Mouse (Mus musculus): Measurements from ENCODE around the gene Cdc34. TPM values are rescaled to one million over a fixed set of nuclear protein-coding genes. Genes with fewer than 3 reads are reported as not detected.

Cdc34 gene
- total RNA-seq (2021) (100 to 1,000 TPM in 1 of 2 experiments, 10 to 100 TPM in 1; 87.7 to 122 TPM), polyA plus RNA-seq (2012; rRNA removed) (174 and 205 TPM in 2 replicates)
- long read RNA-seq, transcript Cdc34-201 (5 exons, 1,266 nt) = major isoform, 28 of 51 reads
- long read RNA-seq, transcript Cdc34-205 (5 exons, 979 nt) = minor isoform, 5 of 51 reads
- long read RNA-seq, partial matches to known transcripts = 11 of 51 reads
- long read RNA-seq, other reads (novel, unspliced or antisense) = 6 of 51 reads

DNA sequence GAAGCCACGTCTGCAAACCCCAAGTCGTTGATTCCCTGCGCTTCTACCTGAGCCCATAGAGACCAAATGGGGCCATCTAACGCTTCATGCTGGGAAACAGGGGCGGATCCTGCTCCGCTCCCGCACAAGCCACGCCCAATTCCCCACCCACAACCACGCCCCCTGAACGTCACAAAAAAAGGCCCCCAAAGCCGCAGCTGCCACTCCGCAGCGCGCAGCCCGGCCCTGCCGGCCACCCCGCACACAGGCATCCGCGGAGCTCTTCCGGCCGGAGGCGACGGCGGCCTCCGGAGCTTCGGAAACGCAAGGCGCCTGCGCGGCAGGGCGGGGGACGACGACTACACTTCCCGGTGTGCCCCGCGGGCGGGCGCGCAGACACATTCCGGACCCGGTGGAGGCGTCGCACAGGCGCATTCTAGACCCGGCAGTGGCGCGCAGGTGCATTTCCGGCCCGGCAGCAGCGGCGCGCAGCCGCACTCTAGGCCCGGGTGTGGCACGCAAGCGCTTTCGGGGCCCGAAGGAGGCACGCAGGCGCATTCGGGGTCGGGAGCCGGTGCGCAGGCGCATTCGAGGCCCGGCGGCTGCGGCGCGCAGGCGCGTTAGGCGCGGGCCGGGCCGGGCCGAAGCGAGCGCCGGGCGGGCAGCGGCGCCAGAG lies at the start of gene Cdc34:
Cdc34 (plus strand) TSS at position 605 of the 655 bp plus-strand sequence.
- peak; percentile 100 for DNase-seq

DNA sequence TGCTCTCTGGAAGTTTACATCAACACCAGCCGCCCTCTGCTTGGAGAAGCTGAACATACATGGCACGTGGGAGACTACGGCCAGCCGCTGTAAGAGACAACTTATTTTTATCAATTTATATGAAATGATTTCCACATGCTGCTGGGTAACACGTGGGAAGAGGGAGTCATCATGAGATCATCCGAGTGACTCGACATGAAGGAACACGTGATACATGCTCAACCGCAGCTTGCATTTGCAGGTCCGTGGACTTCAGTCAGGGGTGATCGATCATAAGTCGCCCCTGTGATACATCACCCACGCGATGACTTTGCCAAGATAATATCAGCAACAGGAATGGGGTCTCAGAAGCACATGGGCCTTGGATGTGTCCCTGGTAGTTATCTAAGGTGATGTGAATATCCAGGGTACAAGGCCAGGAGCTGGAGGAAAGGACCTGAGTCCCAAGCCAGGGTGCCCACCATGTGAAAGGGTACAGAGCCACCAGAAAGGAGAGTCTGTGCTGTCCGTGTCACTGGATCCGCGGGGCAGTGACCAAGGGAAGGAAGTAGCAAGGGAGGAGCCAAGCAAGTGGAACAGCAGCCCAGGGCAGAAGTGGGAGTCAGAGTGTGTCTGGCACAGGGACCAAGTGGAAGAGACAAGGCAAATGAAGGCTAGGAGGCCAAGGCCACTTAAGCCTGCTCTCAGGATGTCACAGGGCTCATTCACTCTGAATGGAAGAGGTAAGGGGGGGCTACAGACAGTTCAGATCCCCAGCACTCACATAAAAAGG lies 48.8 kb upstream of the Cdc34 start:
- DNase-seq = peak; percentile 66

DNA sequence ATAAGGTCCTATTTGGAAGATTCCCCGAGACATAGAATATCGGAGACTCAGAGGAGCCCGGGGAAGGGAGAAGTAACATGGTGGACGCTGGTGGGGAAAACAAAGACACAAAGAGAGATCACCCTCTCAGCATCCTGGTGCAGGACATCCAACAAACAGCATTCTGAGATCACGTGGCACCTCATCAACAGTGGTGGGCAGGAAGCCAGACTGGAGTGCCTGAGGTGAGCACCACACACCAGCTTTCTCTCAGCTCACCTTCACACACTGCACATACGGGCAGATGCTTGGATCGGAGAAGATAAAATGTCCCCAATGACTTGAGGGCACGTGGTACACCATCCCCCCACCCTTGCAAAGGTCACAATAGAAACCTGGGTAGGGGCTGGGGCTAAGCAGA lies 45.7 kb upstream of the Cdc34 start:
- no peak for DNase-seq

DNA sequence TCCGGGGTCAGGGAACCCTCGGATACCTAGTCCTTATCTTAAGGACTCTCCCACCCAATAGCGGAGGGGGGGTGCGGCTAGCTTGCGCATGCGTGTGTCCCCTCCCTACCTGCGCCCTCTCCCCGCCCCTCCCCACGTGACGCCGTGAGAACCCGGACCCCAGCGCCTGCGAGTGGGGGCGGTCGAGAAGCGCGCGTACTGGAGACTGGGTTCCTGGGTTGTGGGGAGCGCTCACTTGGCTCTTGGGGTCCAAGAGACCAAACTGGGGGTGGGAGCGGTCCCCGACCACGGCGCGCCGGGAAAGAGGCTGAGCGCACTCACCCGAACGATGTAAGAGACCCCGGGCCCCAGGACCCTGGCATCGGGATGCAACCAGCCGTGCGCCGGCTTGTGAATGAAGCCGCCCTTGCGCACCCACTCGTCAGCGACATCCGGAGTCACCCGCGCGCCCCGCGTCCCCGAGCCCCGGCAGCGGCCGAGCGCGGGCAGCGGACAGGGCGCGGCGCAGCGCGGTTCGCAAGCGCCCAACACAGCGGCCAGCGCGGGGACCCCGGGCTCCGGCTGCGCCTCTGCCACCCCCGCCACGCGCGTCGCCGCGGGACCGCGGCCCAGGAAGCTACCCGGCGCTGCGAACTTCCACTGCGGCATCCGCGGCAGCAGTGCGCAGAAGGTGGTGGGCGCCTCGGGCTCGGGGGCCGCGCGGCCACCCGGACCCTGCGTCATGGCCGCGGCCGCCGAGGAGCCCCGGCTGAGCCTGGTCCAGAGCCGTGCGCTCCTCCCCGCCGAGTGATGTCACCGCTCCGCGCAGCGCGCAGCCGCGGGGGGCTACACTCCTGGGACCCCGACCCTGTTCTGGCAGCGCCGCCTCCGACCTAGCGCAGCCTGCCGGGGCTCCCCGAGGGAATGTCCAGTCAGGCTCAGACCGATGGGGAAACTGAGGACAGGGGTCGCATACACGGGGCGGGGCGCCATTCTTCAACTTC lies 44.6 kb upstream of the Cdc34 start, which contains the start of gene Shc2:
Shc2 (minus strand) TSS at position 791 of the 983 bp plus-strand sequence.
- DNase-seq = peak; percentile 21

DNA sequence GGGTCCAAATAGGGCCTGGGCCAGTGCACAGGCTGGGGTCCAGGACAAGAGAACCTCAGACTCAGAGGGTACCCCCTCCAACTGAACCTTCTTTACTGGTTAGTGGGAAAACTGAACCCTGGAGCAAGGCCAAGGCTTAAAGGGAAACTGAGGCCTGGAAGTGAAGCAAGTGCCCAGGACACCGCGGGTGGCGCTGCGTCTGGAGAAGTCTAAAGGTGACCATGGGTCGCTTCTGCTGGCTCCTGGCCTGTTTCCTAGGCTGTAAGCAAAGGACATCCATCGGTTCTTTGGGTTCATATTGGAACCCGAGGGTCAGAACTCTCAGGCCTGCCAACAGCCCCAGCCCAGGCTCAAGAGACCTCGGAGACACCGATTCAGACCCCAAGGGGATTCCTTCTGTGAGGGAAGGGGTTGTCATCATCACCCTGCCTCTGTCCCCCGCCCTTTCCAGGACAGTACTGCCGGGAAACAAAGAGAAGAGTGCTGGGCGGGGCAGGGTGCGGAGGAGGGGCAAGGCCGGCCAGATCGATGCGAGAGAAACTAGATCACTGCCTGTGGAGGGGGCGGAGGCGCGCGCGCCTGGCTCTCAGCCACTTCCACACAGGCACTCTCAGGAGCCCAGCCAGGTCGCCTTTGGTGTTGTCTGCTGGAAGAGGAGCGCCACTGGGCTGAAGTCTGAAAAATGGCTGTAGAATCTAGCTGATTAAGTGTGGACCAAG lies 43.4 kb upstream of the Cdc34 start:
- peak; percentile 58 for DNase-seq

DNA sequence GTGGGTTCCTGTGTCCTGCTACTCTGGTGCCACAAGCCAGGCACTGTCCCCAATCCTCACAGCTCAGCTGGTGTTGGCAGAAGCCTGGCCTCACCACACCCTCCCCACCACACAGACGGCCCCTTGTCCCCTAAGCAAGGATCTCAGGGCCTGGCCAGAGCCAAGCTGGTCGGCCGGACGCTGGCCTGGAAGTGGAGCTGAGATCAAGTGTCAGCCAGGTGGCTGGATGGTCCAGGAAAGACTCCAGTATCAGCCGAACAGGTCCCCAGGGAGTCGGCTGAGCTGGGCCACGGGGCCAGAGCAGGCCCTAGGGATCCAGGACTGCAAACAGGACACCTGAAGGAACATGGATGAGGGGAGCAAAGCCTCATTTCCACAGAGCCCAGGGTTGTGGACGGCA lies 36.3 kb upstream of the Cdc34 start, which contains the start of gene Odf3l2:
Odf3l2 (minus strand) TSS at position 28 of the 400 bp plus-strand sequence.
- no peak for DNase-seq

DNA sequence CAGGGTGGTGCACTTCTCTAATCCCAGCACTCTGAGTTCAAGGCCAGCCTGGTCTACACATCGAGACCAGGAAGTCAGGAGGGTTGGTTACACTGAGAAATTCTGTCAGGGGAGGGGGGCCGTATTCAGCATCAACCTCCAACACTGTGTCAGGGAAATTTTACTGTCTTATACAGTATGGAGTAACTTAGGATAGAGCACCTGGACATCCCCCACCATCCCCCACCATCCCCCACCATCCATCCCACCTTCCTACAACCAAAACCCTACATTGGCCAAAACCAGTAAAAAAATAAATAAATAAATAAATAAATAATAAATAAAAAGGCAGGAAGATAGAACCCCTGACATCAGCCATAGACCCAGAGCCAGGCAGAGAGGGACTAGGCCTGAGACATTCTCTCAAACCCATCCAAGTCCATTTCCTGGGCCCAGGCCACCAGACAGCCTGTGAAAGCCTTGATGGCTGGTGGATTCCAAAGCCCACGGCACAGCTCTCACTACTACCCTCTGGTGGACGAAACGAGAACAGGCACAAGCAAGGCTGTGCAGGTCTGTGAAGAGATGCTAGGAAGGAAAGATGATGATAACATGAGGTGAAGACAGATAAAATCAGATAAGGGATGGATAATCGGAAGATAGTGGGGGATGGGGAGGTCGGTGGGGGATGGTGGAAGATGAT lies 32.8 kb upstream of the Cdc34 start:
- DNase-seq = peak; percentile 61

DNA sequence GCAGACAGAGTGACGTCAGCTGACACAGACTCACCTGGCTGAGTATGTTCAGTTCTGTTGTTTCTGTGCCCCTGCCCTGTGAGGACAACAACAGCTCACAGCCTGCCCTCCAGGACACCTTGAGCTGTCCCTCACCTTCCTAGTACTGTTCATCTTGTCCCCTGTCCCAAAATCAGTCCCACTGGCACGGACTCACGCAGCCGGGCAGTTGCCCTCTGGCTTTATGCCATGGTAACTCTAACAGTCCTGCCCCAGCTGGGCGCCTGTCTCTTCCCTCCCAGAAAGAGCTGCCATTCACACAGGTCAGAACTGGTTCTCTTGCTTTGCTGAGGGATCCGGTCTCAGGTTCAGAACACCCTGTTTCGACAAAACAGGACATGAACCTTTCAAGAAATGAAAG lies 29.2 kb upstream of the Cdc34 start:
- DNase-seq = no peak

DNA sequence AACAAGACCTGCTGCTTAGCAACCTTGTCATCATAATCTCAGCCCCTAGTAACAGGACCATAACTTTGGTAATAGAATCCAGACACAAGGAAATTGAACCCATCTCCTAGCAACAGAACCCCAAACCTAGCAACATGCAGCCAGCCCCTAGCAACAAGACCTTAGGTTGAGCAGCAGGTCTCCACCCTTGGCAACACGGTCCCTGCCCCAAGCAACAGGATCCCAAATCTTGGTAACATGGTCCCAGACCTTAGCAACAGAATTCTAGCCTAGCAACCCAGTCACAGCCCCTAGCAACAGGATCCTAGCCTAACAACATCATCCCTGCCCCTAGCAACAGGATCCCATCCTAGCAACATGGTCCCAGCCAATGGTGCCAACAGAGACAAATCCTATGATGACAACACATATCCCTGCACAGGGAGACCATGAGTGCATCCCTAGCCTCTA lies 27.0 kb upstream of the Cdc34 start:
- no peak for DNase-seq

DNA sequence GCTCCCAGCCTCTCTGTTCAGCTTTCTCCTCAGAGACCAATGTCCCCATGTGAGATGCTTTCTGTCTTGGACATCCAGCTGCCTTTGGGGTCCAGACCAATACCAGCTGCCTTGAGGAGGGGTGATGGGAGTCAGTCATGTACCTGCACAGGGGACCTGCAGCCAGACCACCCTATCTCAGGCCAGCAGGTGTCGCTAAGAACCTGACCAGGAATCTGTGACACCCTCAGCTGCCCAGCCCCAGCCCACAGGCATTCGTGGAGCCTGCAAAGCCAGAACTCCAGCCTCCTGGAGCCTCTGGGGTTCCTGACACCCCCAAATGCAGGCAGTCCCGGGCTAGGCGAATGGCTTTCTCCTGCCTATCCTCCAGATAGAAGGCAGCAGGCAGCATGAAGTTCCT lies 23.2 kb upstream of the Cdc34 start:
- no peak for DNase-seq

DNA sequence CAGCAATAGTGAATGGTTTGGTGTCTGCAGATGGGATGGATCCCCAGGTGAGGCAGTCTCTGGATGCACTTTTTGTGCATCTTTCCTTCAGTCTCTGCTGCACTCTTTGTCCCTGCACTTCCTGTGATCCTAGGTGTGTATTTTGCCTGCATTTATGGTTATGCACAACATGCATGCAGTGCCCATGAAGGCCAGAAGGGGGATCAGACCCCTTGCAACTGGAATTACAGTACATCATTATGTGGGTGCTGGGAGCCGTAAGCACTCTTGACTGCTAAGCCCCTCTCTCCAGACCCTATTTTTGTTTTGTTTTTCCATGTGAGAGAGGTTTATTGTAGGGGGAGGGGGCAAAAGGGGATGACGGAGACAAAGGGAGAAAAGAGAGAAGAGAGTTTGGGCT lies 21.7 kb upstream of the Cdc34 start:
- DNase-seq = no peak

DNA sequence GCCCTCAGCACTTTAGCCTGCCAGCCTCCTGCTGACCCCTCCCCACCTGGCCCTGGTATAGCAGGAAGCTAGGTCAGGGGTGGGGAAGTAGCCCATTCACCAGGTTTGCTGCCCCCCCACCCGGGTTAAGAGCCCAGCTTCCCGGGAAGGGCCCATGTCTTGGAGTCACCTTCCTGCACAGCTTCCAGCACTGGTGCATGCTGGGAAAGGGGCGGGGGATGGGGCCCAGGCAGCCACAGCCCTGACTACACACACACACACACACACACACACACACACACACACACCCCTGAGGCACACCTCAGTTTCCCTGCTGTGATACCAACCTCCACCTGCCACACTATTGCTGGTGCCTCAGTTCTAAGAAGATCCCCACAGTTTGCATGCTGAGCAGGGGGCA lies 20.1 kb upstream of the Cdc34 start:
- DNase-seq = no peak

DNA sequence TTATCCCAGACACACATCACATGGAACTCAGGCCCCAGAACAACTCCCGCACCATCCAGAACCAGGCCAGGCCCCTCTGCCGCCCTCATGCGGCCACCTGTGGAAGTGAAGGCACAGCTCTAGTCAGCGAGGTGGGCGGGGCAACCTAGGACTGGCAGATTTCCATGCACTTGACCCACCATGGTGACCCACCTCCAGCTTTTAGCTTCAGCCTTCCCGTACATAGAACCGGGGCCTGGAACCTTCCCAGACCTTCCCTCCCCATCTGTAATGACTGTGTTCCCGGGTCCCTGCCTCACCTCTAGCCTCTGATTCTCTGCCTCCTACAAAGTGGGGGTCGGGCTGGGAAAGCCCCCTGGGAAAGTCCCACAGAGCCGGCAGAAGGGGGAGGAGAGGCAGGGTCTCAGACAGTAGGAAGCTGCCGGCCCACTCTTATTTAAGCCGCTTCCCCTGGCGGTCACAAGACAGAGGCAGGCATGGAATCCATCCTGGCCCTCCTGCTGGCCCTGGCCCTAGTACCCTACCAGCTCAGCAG lies 17.8 kb upstream of the Cdc34 start, which contains the start of gene Madcam1:
Madcam1 (plus strand) TSS at position 429 of the 535 bp plus-strand sequence.
- DNase-seq = peak; percentile 64

DNA sequence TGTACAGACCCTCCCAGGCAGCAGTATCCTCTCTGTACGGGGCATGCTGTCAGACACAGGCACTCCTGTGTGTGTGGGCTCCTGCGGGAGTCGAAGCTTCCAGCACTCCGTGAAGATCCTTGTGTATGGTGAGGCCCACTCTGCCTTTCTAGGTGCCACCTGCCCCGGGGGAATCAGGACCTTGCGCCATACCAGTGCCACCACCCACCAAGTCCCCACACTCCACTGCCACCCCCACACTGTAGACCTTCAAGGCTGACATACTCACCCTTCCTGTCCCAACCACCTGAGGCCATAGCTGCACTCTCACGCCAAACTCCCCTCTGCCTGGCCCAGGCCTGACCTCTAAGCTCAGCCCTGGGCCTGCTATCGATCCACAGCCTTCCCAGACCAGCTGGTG lies 16.9 kb upstream of the Cdc34 start:
- no peak for DNase-seq

DNA sequence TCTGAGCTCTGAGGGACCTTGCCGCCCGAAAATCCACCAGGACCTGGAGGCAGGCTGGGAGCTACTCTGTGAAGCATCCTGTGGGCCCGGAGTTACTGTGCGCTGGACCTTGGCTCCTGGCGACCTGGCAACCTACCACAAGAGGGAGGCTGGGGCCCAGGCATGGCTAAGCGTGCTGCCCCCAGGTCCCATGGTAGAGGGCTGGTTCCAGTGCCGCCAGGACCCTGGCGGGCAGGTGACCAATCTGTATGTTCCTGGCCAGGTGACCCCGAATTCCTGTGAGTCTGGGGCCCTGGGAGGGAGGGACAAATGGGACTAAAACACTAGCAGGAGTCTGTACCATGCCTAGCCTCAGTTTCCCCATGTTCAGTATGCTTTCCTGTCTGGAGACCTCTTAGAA lies 15.5 kb upstream of the Cdc34 start:
- DNase-seq = no peak

DNA sequence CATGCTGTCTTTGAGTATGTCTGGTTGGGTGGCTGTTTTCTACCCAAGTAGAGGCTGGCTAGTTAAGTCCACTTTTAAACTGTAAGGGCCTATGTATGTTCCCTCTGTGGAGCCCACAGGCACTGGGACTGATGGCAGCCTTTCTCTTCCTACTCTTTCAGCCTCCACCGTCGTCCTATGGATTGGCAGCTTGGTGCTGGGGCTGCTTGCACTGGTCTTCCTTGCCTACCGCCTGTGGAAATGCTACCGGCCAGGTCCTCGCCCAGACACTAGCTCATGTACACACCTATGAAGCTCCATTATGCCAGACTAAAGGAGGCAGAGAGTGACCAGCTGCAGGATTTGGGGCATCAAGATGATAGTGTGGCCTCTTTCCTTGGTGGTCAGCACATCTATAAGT lies 13.9 kb upstream of the Cdc34 start:
- no peak for DNase-seq

DNA sequence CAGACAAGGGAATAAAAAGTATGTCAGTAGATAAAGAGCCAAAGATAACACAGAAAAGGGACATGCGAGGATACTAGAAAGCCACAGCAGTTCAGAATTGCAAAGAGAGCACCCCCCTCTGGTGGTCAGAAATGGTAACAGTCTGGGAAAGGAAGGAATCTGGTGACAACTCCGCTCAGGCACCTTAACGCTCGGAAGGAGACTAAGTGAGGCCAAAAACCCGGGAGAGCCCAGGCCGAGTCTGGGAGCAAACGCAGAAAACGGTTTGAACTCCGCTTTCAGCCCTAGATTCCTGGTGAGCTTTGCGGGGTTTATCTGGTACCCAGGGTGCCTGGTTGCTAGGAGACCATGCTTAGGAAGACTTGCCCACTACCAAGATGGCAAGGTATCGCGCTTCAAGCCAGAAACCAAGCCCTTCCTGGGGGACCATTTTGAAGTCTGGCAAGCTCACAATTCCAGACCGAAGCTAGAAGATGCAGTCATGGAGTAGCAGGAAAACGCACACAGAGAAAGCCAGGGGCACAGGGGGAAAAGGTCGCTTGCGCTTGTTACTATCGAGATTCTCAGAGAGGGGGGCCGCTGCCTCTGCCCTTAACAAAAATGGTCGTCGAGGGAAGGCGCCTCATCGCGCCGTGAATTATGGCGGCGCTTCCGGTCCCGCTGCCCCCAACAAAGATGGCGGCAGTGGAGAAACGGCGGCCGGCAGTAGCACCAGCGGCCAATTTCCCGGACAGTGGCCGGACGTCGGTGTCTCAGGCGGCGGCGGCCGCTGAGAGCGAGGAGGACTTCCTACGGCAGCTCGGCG lies 13.0 kb upstream of the Cdc34 start, which contains the start of gene Tpgs1:
Tpgs1 (plus strand) TSS at position 599 of the 805 bp plus-strand sequence.
- peak; percentile 91 for DNase-seq

DNA sequence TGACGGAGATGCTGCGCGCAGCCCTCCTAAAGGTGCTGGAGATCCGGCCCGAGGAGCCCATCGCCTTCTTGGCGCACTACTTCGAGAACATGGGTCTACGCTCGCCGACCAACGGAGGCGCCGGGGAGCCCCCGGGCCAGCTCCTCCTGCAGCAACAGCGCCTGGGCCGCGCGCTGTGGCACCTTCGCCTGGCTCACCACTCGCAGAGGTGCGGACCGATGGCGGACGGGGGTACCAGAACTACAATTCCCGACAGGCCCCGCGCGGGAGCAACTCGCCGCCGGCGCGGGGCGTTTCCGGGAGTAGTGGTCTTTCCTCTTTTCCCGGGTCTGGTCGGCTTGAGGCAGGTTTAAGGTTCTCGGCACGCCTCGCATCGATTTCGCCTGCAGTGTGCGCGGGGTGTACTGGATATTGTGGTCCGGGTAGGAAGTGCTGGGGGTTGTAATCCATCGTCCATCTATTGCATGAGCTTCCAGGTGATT lies 12.4 kb upstream of the Cdc34 start:
- DNase-seq = peak; percentile 79
